Mouse (Mus musculus): ENCODE measurements around the gene Gimd1. TPM values are rescaled to one million over a fixed set of nuclear protein-coding genes. Genes with fewer than 3 reads are reported as not detected.

The Gimd1 gene
- polyA plus RNA-seq, 1 experiment from 2014 or later: not detected

Other genes starting within 250 kb of the Gimd1 start
- 12.2 and 14.7 TPM in 2 replicates for gene Tbck, start 54.3 kb downstream of the Gimd1 start, polyA plus RNA-seq (2015; fragmentation: Nextera tagmentation; extraction: Ambion mirVana)
- 74.2 and 80.1 TPM in 2 replicates for gene Aimp1, start 54.5 kb downstream of the Gimd1 start, polyA plus RNA-seq (2015; fragmentation: Nextera tagmentation; extraction: Ambion mirVana)

All from thymus, postnatal 0 days (tissue).